Comparison of ENCODE assay signal across 25 mouse cellular contexts in the genomic region with DNA sequence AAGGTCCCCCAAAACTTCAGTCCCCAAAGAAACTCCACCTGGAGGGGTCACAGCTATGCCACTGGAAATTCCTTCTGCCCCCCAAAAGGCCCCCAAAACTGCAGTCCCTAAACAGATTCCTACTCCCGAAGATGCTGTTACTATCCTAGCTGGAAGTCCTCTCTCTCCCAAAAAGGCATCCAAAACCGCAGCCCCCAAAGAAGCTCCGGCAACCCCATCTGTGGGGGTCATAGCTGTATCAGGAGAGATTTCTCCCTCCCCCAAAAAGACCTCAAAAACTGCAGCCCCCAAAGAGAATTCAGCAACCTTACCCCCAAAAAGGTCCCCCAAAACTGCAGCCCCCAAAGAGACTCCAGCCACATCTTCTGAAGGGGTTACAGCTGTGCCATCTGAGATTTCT. TPM values are rescaled to one million over a fixed set of nuclear protein-coding genes. Genes with fewer than 3 reads are reported as not detected.
DNase-seq lines count a peak whose midpoint lies in the region; ATAC-seq lines count a peak whose summit lies in the region.
"Had no signal": no experiment of that assay in that cellular context is flagged by ENCODE, and none has a peak within 500 bp of the region (broad histone marks: within the 10 kb centered on the region; RNA-seq: fewer than 3 reads in every experiment).

No protein-coding gene starts in this region.

- 0 out of 2 replicates have a peak overlapping the region, but pooled peaks have one; percentile 17 for H3K9ac ChIP-seq in embryonic facial prominence, embryonic 13.5 days
- 0 out of 2 replicates have a peak overlapping the region, but pooled peaks have one; percentile 42 for H3K9ac ChIP-seq in heart, embryonic 12.5 days
- peak overlapping the region; percentile 35; the same call in 1 of the 2 replicates for H3K9ac ChIP-seq in limb, embryonic 13.5 days
- H3K9ac ChIP-seq in limb, embryonic 15.5 days: no peak overlapping the region
- H3K9ac ChIP-seq: forebrain, embryonic 15.5 days; hindbrain, embryonic 13.5 days had no signal

- ATAC-seq in embryonic facial prominence, embryonic 13.5 days (ENCODE audit: insufficient number of reproducible peaks, insufficient read depth, low FRiP score, low TSS enrichment, low read depth): no peak
- no peak for ATAC-seq in heart, embryonic 12.5 days (ENCODE audit: insufficient number of reproducible peaks, low FRiP score)
- no peak for ATAC-seq in limb, embryonic 13.5 days (ENCODE audit: low FRiP score, low read depth)
- ATAC-seq in limb, embryonic 15.5 days (ENCODE audit: insufficient number of reproducible peaks, low FRiP score, low TSS enrichment, low read depth): no peak
- ATAC-seq: activated CD4-positive, CD25-positive, alpha-beta regulatory T cell, adult 4 months; CD4-positive, CD25-positive, alpha-beta regulatory T cell, adult 4 months; forebrain, embryonic 15.5 days; hindbrain, postnatal 0 days; Patski had no signal

- H3K27me3 ChIP-seq in embryonic facial prominence, embryonic 13.5 days: no peaks in the 10 kb centered on the region
- H3K27me3 ChIP-seq in embryonic facial prominence, embryonic 10.5 days (replicated peaks; ENCODE audit: low read depth, poor library complexity, severe bottlenecking): no peaks in the 10 kb centered on the region
- no peaks in the 10 kb centered on the region for H3K27me3 ChIP-seq in heart, embryonic 12.5 days (replicated peaks)
- H3K27me3 ChIP-seq in limb, embryonic 13.5 days: no peaks in the 10 kb centered on the region
- no peaks in the 10 kb centered on the region for H3K27me3 ChIP-seq in limb, embryonic 10.5 days (ENCODE audit: low read depth, poor library complexity, severe bottlenecking)
- H3K27me3 ChIP-seq in limb, embryonic 15.5 days: no peaks in the 10 kb centered on the region
- H3K27me3 ChIP-seq: forebrain, embryonic 15.5 days; hindbrain, embryonic 13.5 days; Patski had no signal

- no peak overlapping the region for H3K27ac ChIP-seq in embryonic facial prominence, embryonic 13.5 days
- no peak overlapping the region for H3K27ac ChIP-seq in embryonic facial prominence, embryonic 10.5 days (replicated peaks)
- peak overlapping the region; percentile 79 for H3K27ac ChIP-seq in heart, embryonic 12.5 days (ENCODE audit: poor library complexity, severe bottlenecking)
- H3K27ac ChIP-seq in limb, embryonic 13.5 days: no peak overlapping the region
- no peak overlapping the region for H3K27ac ChIP-seq in limb, embryonic 10.5 days
- 0 out of 2 replicates have a peak overlapping the region, but pooled peaks have one; percentile 27 for H3K27ac ChIP-seq in limb, embryonic 15.5 days
- H3K27ac ChIP-seq: forebrain, embryonic 15.5 days; hindbrain, embryonic 13.5 days; hindbrain, postnatal 0 days had no signal

- peaks cover 61% of the 10 kb centered on the region for H3K4me1 ChIP-seq in embryonic facial prominence, embryonic 13.5 days
- peaks cover 44% of the 10 kb centered on the region for H3K4me1 ChIP-seq in embryonic facial prominence, embryonic 10.5 days
- peaks cover 73% of the 10 kb centered on the region for H3K4me1 ChIP-seq in heart, embryonic 12.5 days (replicated peaks)
- peaks cover 65% of the 10 kb centered on the region for H3K4me1 ChIP-seq in limb, embryonic 13.5 days
- peaks cover 33% of the 10 kb centered on the region for H3K4me1 ChIP-seq in limb, embryonic 10.5 days
- peaks cover 66% of the 10 kb centered on the region for H3K4me1 ChIP-seq in limb, embryonic 15.5 days

- no peaks in the 10 kb centered on the region for H3K9me3 ChIP-seq in embryonic facial prominence, embryonic 13.5 days
- H3K9me3 ChIP-seq in embryonic facial prominence, embryonic 10.5 days: no peaks in the 10 kb centered on the region
- no peaks in the 10 kb centered on the region for H3K9me3 ChIP-seq in heart, embryonic 12.5 days (replicated peaks)
- H3K9me3 ChIP-seq in limb, embryonic 13.5 days: no peaks in the 10 kb centered on the region
- H3K9me3 ChIP-seq in limb, embryonic 10.5 days (replicated peaks): no peaks in the 10 kb centered on the region
- no peaks in the 10 kb centered on the region for H3K9me3 ChIP-seq in limb, embryonic 15.5 days
- H3K9me3 ChIP-seq: forebrain, embryonic 15.5 days; hindbrain, embryonic 13.5 days had no signal

- peaks cover 88% of the 10 kb centered on the region for H3K36me3 ChIP-seq in embryonic facial prominence, embryonic 13.5 days
- H3K36me3 ChIP-seq in embryonic facial prominence, embryonic 10.5 days (replicated peaks): peaks cover 100% of the 10 kb centered on the region
- peaks cover 92% of the 10 kb centered on the region for H3K36me3 ChIP-seq in heart, embryonic 12.5 days
- peaks cover 90% of the 10 kb centered on the region for H3K36me3 ChIP-seq in limb, embryonic 13.5 days
- H3K36me3 ChIP-seq in limb, embryonic 10.5 days: peaks cover 99% of the 10 kb centered on the region
- peaks cover 74% of the 10 kb centered on the region for H3K36me3 ChIP-seq in limb, embryonic 15.5 days

- WGBS in embryonic facial prominence, embryonic 13.5 days: 87% methylated on average over 3 of the region's 3 CpGs
- 92% methylated on average over 3 of the region's 3 CpGs for WGBS in embryonic facial prominence, embryonic 10.5 days
- 83% methylated on average over 3 of the region's 3 CpGs for WGBS in heart, embryonic 12.5 days
- 90% methylated on average over 3 of the region's 3 CpGs for WGBS in limb, embryonic 13.5 days
- WGBS in limb, embryonic 10.5 days: 89% methylated on average over 3 of the region's 3 CpGs
- WGBS in limb, embryonic 15.5 days: 96% methylated on average over 3 of the region's 3 CpGs

- DNase-seq in embryonic facial prominence, embryonic 10.5 days (ENCODE audit: low spot score): no peak
- no peak for DNase-seq in heart, adult 8-10 months (ENCODE audit: low spot score)
- DNase-seq in limb, embryonic 10.5 days (ENCODE audit: low spot score): no peak
- DNase-seq: adrenal gland, postnatal 25 days; B cell, adult 2 months; cerebellum, adult 2 months; cerebellum, postnatal 10 days; gastrocnemius, postnatal 36 days; kidney, adult 11 months had no signal

- H3K4me3 ChIP-seq in embryonic facial prominence, embryonic 13.5 days: no peak overlapping the region
- H3K4me3 ChIP-seq in embryonic facial prominence, embryonic 10.5 days: no peak overlapping the region
- no peak overlapping the region for H3K4me3 ChIP-seq in heart, embryonic 12.5 days
- no peak overlapping the region for H3K4me3 ChIP-seq in limb, embryonic 13.5 days
- H3K4me3 ChIP-seq in limb, embryonic 10.5 days: no peak overlapping the region
- H3K4me3 ChIP-seq in limb, embryonic 15.5 days: no peak overlapping the region
- H3K4me3 ChIP-seq: forebrain, embryonic 15.5 days; hindbrain, embryonic 13.5 days had no signal

- H3K4me2 ChIP-seq in embryonic facial prominence, embryonic 13.5 days: no peak overlapping the region
- H3K4me2 ChIP-seq in heart, embryonic 12.5 days: no peak overlapping the region
- no peak overlapping the region for H3K4me2 ChIP-seq in limb, embryonic 13.5 days (replicated peaks)
- H3K4me2 ChIP-seq in limb, embryonic 15.5 days: no peak overlapping the region
- H3K4me2 ChIP-seq: forebrain, embryonic 15.5 days; hindbrain, embryonic 13.5 days had no signal

RNA-seq across cellular contexts. Expression of a gene that starts 7.1 kb away (rescaled TPM):
- 789 and 900 TPM in 2 replicates for polyA plus RNA-seq in embryonic facial prominence, embryonic 13.5 days (2015; fragmentation: Nextera tagmentation; extraction: Ambion mirVana)
- 907 and 927 TPM in 2 replicates for polyA plus RNA-seq in embryonic facial prominence, embryonic 10.5 days (2016; fragmentation: Nextera tagmentation; extraction: Ambion mirVana)
- polyA plus RNA-seq in heart, embryonic 12.5 days (2016; fragmentation: Nextera tagmentation; extraction: Ambion mirVana): 573 and 577 TPM in 2 replicates
- total RNA-seq in heart, adult 8-10 months (2022): 100 to 1,000 TPM; 503 to 580 (median 537) TPM
- 797 and 826 TPM in 2 replicates for polyA plus RNA-seq in limb, embryonic 13.5 days (2015; fragmentation: Nextera tagmentation; extraction: Ambion mirVana)
- 898 and 1,037 TPM in 2 replicates for polyA plus RNA-seq in limb, embryonic 10.5 days (2016; fragmentation: Nextera tagmentation; extraction: Ambion mirVana)
- 697 and 704 TPM in 2 replicates for polyA plus RNA-seq in limb, embryonic 15.5 days (2015; fragmentation: Nextera tagmentation; extraction: Ambion mirVana)

RNA-seq across cellular contexts. Expression of a gene that starts 16.3 kb away (rescaled TPM):
- 537 and 556 TPM in 2 replicates for polyA plus RNA-seq in embryonic facial prominence, embryonic 13.5 days (2015; fragmentation: Nextera tagmentation; extraction: Ambion mirVana)
- polyA plus RNA-seq in embryonic facial prominence, embryonic 10.5 days (2016; fragmentation: Nextera tagmentation; extraction: Ambion mirVana): 711 and 729 TPM in 2 replicates
- 363 and 375 TPM in 2 replicates for polyA plus RNA-seq in heart, embryonic 12.5 days (2016; fragmentation: Nextera tagmentation; extraction: Ambion mirVana)
- total RNA-seq in heart, adult 8-10 months (2022): 100 to 1,000 TPM in 1 of 4 experiments, 10 to 100 TPM in 3; 77.8 to 104 (median 91.6) TPM
- polyA plus RNA-seq in limb, embryonic 13.5 days (2015; fragmentation: Nextera tagmentation; extraction: Ambion mirVana): 564 and 574 TPM in 2 replicates
- polyA plus RNA-seq in limb, embryonic 10.5 days (2016; fragmentation: Nextera tagmentation; extraction: Ambion mirVana): 668 and 708 TPM in 2 replicates
- polyA plus RNA-seq in limb, embryonic 15.5 days (2015; fragmentation: Nextera tagmentation; extraction: Ambion mirVana): 402 and 459 TPM in 2 replicates

RNA-seq across cellular contexts. Expression of a gene that starts 27.5 kb away (rescaled TPM):
- polyA plus RNA-seq in embryonic facial prominence, embryonic 13.5 days (2015; fragmentation: Nextera tagmentation; extraction: Ambion mirVana): 92.1 and 92.2 TPM in 2 replicates
- polyA plus RNA-seq in embryonic facial prominence, embryonic 10.5 days (2016; fragmentation: Nextera tagmentation; extraction: Ambion mirVana): 106 and 111 TPM in 2 replicates
- 50.0 and 50.6 TPM in 2 replicates for polyA plus RNA-seq in heart, embryonic 12.5 days (2016; fragmentation: Nextera tagmentation; extraction: Ambion mirVana)
- total RNA-seq in heart, adult 8-10 months (2022): 1 to 10 TPM; 1.5 to 2.2 (median 1.7) TPM
- polyA plus RNA-seq in limb, embryonic 13.5 days (2015; fragmentation: Nextera tagmentation; extraction: Ambion mirVana): 93.3 and 96.1 TPM in 2 replicates
- 99.0 and 109 TPM in 2 replicates for polyA plus RNA-seq in limb, embryonic 10.5 days (2016; fragmentation: Nextera tagmentation; extraction: Ambion mirVana)
- 63.7 and 71.9 TPM in 2 replicates for polyA plus RNA-seq in limb, embryonic 15.5 days (2015; fragmentation: Nextera tagmentation; extraction: Ambion mirVana)

RNA-seq across cellular contexts. Expression of a gene that starts 35.1 kb away (rescaled TPM):
- not detected in 2 replicates for polyA plus RNA-seq in embryonic facial prominence, embryonic 13.5 days (2015; fragmentation: Nextera tagmentation; extraction: Ambion mirVana)
- polyA plus RNA-seq in embryonic facial prominence, embryonic 10.5 days (2016; fragmentation: Nextera tagmentation; extraction: Ambion mirVana): not detected in 2 replicates
- not detected in 2 replicates for polyA plus RNA-seq in heart, embryonic 12.5 days (2016; fragmentation: Nextera tagmentation; extraction: Ambion mirVana)
- total RNA-seq in heart, adult 8-10 months (2022): not detected
- polyA plus RNA-seq in limb, embryonic 13.5 days (2015; fragmentation: Nextera tagmentation; extraction: Ambion mirVana): not detected in 2 replicates
- polyA plus RNA-seq in limb, embryonic 10.5 days (2016; fragmentation: Nextera tagmentation; extraction: Ambion mirVana): not detected in 2 replicates
- not detected in 2 replicates for polyA plus RNA-seq in limb, embryonic 15.5 days (2015; fragmentation: Nextera tagmentation; extraction: Ambion mirVana)
- total RNA-seq: adrenal gland, adult 18-20 months; adrenal gland, postnatal 25 days; gastrocnemius, adult 8-10 months; gastrocnemius, postnatal 36 days; hematopoietic stem cell, adult 5-6 weeks; hindbrain, postnatal 0 days had no signal
- polyA plus RNA-seq: activated CD4-positive, CD25-positive, alpha-beta regulatory T cell, adult 4 months; CD4-positive, CD25-positive, alpha-beta regulatory T cell, adult 4 months; cerebellum, adult 2 months; embryonic facial prominence, embryonic 11.5 days; forebrain, embryonic 11.5 days; forebrain, embryonic 15.5 days; hindbrain, embryonic 13.5 days; hindbrain, postnatal 0 days; intestine, embryonic 14.5 days; Patski had no signal

RNA-seq across cellular contexts. Expression of a gene that starts 40.6 kb away (rescaled TPM):
- polyA plus RNA-seq in embryonic facial prominence, embryonic 13.5 days (2015; fragmentation: Nextera tagmentation; extraction: Ambion mirVana): 1,953 and 2,050 TPM in 2 replicates
- 2,197 and 2,277 TPM in 2 replicates for polyA plus RNA-seq in embryonic facial prominence, embryonic 10.5 days (2016; fragmentation: Nextera tagmentation; extraction: Ambion mirVana)
- 4,835 and 4,880 TPM in 2 replicates for polyA plus RNA-seq in heart, embryonic 12.5 days (2016; fragmentation: Nextera tagmentation; extraction: Ambion mirVana)
- 1,000 to 10,000 TPM; 7,887 to 9,725 (median 8,934) TPM for total RNA-seq in heart, adult 8-10 months (2022)
- 1,947 and 1,954 TPM in 2 replicates for polyA plus RNA-seq in limb, embryonic 13.5 days (2015; fragmentation: Nextera tagmentation; extraction: Ambion mirVana)
- 2,336 and 2,543 TPM in 2 replicates for polyA plus RNA-seq in limb, embryonic 10.5 days (2016; fragmentation: Nextera tagmentation; extraction: Ambion mirVana)
- 1,886 and 2,113 TPM in 2 replicates for polyA plus RNA-seq in limb, embryonic 15.5 days (2015; fragmentation: Nextera tagmentation; extraction: Ambion mirVana)

Comparison
In these comparisons a context has a peak if more than half of its experiments do, and no peak if none do; other contexts are left out.
1. H3K27ac ChIP-seq: peak in heart, embryonic 12.5 days (single experiment) and limb, embryonic 15.5 days (single experiment); none in embryonic facial prominence, embryonic 13.5 days (single experiment), embryonic facial prominence, embryonic 10.5 days (single experiment), limb, embryonic 13.5 days (single experiment) and limb, embryonic 10.5 days (single experiment).